Mouse (Mus musculus) lung, adult 2 months (tissue): ENCODE measurements around the gene Zfp747. TPM values are rescaled to one million over a fixed set of nuclear protein-coding genes. Genes with fewer than 3 reads are reported as not detected.
A peak's percentile ranks its signal among the peaks of the same experiment; 100 is the strongest.
"Not testable (repeated sequence)": the region's sequence is repeated elsewhere in the genome, so short reads cannot be mapped to it uniquely, and the experiment has no call there.

Source experiments
- DNase-seq: peaks from one replicate; pipeline ENCODE4 v3.0.0; 2022
- H3K4me1 ChIP-seq: fragments of 200-500 bp; 2 replicates; pipeline ENCODE4 v1.6.1; 2011; ENCODE audit warnings: low read length; ENCODE audit not compliant: control insufficient read depth, insufficient read depth
- H3K4me3 ChIP-seq: fragments of 200-500 bp; replicated peaks from 2 replicates; pipeline ENCODE3; 2011; ENCODE audit warnings: low read depth, mild to moderate bottlenecking, control low read depth, low read length; ENCODE audit errors: extremely low read depth
- CTCF ChIP-seq: fragments of 200-500 bp; IDR thresholded peaks from 2 replicates; pipeline ENCODE4 v1.5.1; 2011; ENCODE audit warnings: mild to moderate bottlenecking, low read length, control low read depth; ENCODE audit not compliant: insufficient read depth
- POLR2A ChIP-seq: fragments of 200-500 bp; IDR thresholded peaks from 2 replicates; pipeline ENCODE4 v1.6.1; 2011; ENCODE audit warnings: low read depth, mild to moderate bottlenecking, control low read depth, low read length, borderline replicate concordance; ENCODE audit errors: extremely low read depth
- whole genome bisulfite sequencing: fragments of 180-500 bp; shearing (Covaris S2); methylation state at CpG from one replicate; pipeline ENCODE4 v1.1.7; 2018; 5-methylcytosine and 5-hydroxymethylcytosine counted together
- polyA plus RNA-seq: library from polyadenylated mRNA; depleted of rRNA; stranded (reverse); fragments of >200 nt; gene quantifications from 2 replicates; pipeline ENCODE4 v1.2.3, GENCODE M21; 2012

The Zfp747 gene
- polyA plus RNA-seq, 1 experiment, result 10.9 TPM

DNA sequence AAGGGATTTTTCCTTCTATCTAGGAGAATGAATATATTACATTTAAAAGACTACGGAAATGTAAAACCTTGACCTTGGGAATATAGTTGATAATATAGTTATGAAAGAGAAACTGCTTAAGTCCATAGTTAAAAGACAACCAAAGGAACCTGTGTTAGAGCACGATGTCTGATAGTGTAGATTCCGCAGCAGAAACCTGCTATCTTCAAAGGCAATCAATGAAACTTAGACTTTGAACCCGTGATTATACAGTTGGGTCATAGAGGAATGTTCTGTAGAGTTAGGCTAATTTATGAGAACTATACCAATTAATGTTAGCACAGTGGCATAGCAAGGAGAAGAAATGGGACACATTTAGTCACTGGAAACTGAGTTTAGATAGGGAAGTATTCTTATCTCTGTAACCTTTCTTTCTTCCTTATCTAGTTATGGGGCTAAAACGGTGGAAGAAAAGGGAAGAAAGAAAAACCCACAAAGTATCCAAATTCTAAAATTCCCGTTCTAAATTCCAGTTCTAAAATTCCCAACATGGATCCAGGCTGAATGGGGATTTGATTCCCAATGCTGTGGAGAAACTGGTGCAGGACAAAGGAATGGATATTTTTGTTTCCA is 2.6 kb upstream of the Zfp747 start:
- H3K4me3 ChIP-seq, result no peak overlapping the region
- DNase-seq, result no peak
- peaks cover 4% of the 10 kb centered on the region for H3K4me1 ChIP-seq
- TF ChIP-seq CTCF, result no peak
- 69% methylated on average over 6 of the region's 6 CpGs for WGBS

DNA sequence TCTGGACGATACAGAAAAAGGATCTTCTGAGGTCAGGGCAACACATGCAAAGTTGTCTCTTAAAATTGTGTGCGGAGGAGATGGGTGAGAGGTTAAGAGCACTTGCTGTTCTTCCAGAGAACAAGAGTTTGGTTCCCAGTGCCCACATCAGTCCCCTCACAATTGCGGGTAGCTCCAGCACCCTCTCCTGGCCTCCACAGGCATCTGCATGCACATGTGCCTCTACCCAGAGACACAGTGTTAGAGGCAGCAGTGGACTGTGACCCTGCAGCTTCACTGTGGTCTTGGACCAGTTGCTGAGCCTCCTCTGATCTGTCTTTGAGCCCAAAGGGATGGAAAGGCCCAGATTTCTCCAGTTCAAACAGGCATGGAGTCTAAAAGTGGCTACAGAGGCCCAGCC is 4.0 kb downstream of the Zfp747 start:
- 82% methylated on average over 3 of the region's 3 CpGs for WGBS
- DNase-seq, H3K4me1 ChIP-seq, H3K4me3 ChIP-seq: not testable (repeated sequence)
- peak; percentile 16; the same call in 1 of the 2 replicates for TF ChIP-seq CTCF

DNA sequence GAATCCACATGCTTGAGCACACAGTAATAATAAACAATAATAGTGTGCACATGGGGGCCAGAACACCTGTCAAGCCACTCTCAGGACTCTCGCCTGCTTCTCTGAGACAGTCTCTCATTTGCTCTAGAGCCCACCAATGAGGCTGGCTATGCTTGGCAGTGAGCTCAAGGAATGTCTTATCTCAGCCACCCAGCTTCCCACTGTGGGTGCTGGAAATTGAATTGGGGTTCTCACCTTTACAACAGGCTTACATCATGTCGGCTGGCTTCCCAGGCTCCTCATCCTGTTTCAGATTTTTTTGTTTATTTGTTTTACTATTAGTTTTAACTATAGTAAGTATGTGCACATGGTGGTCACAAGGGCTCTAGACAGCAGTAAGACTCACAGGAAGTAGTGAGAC is 4.6 kb downstream of the Zfp747 start:
- no peak overlapping the region for H3K4me3 ChIP-seq
- TF ChIP-seq CTCF, result no peak
- TF ChIP-seq POLR2A, result no peak
- DNase-seq, result no peak
- peaks cover 4% of the 10 kb centered on the region for H3K4me1 ChIP-seq
- 58% methylated on average over 2 of the region's 2 CpGs for WGBS

DNA sequence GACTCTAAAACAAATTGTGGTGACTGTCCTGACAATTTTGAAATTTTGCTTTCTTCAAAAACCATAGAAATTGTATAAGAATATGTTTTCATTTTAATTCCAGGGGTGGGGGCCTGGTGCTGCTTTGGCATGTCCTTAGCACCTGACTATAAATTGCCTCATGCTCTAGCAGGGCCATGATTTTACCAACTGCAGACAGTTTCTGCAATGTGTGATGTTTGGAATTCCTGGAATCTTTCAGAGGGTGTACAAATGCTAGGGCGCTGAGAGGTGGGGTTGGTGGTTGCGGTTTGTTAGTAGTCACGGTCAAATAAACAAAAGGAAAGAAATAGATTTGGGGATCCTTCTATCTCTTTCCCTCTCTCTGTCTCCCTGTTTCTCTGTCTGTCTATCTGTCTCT is 9.6 kb downstream of the Zfp747 start:
- 69% methylated on average over 3 of the region's 3 CpGs for WGBS
- H3K4me1 ChIP-seq, result no peaks in the 10 kb centered on the region; the same call in 1 of the 2 replicates
- no peak for TF ChIP-seq CTCF
- no peak for TF ChIP-seq POLR2A
- H3K4me3 ChIP-seq, result no peak overlapping the region
- DNase-seq, result no peak

DNA sequence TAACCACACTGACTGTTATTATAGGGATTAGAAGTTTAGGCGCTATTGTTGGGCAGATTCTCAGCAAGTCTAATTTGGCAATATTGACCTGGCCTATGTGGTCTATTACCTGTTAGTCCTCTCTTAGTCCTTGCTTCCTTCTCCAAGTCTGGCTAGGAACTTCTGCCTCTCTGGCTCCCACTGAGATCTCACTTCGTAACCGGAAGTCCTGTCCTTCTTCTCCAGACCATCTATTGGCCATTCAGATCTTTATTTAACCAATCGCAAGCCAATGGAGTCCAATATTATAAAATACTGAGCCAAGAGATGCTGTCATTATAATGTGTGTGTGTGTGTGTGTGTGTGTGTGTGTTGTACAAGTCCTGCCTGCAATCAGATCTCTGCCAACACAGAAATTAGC is 11.7 kb downstream of the Zfp747 start:
- Histone ChIP-seq H3K4me1 (no peaks in the 10 kb centered on the region; the same call in 1 of the 2 replicates), H3K4me3 (peak overlapping the region; percentile 43)
- DNase-seq, result no peak
- no peak for TF ChIP-seq CTCF
- no peak for TF ChIP-seq POLR2A
- WGBS, result 64% methylated on average over 4 of the region's 4 CpGs

DNA sequence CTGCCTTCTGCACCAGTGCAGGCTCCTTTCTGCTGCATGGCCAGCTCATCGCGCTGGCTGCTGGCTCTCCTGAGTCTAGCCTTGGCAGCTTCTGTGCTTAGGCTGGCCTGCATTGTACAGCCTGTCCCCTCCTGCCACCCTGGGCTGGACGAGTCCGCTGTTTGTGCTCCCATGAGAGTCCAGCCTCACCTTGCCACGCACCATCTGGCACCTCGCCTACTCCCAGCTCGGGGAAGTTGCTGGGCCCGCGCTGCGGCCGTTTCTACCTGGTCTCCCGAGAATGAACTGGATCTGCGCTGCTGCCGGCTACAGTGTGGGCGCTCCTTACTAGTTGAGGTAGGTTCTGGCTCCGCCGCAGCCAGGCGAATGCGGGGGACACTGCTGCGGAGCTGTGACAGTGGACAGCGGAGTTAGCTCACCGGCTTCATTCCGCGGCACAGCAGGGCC is 12.4 kb downstream of the Zfp747 start:
- DNase-seq, result peak; percentile 47

GRCm38 (mm10) chr7:127362418-127362817 is 13.4 kb downstream of the Zfp747 start:
- 13% methylated on average over 13 of the region's 13 CpGs for WGBS
- peak overlapping the region; percentile 58 for H3K4me3 ChIP-seq
- TF ChIP-seq CTCF, result peak; percentile 26; the same call in 1 of the 2 replicates
- DNase-seq, result peak; percentile 35
- not testable (repeated sequence) for H3K4me1 ChIP-seq

More for the DNA sequence above, 12.4 kb downstream of the Zfp747 start:
- TF ChIP-seq POLR2A, result no peak
- TF ChIP-seq CTCF, result no peak
- WGBS, result 8% methylated on average over 24 of the region's 24 CpGs
- H3K4me1 ChIP-seq, result no peaks in the 10 kb centered on the region; the same call in 1 of the 2 replicates
- H3K4me3 ChIP-seq, result peak overlapping the region; percentile 9

DNA sequence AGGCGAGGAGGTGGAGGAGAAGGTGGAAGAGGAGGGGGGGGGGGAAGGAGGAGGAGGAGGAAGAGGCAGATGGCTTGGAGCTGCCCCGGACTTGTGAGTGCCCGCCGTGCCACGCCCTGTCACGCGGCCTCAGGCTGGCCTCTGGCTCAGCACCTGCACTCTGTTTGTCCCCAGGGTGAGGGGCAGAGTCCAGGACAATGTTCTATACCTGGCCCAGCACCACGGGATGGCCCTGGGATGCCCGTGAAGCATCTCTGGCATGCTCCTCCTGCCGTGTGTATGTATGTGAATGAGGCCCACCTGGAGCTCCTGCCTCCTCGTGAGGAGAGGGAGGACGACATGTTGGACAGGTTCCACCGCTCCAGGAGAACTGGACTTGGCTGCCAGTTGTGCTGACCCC is 14.4 kb downstream of the Zfp747 start:
- 45% methylated on average over 13 of the region's 13 CpGs for WGBS
- no peak for DNase-seq
- no peak overlapping the region for H3K4me3 ChIP-seq
- TF ChIP-seq POLR2A, result no peak
- no peak for TF ChIP-seq CTCF
- no peaks in the 10 kb centered on the region; the same call in 1 of the 2 replicates for H3K4me1 ChIP-seq

DNA sequence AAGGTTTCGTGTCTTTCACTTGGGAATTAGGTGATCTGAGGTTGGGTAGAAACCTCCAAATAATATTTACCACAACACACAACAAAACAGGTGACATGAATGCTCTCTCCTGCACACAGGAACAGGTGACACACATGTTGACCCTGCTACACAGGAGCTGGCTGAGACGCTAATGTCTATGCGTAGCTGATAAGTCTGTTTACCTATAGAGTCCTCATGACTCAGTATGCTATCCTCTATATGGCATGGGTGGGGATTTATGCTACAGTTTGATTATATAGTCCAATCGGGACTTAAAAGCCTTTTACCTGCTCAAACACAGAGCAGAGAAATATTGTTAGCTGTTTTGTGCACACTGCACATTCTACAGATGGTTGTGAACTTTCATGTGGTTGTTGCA is 15.6 kb downstream of the Zfp747 start:
- no peak for TF ChIP-seq POLR2A
- no peak for TF ChIP-seq CTCF
- Histone ChIP-seq H3K4me1 (no peaks in the 10 kb centered on the region; the same call in 1 of the 2 replicates), H3K4me3 (no peak overlapping the region)
- 55% methylated on average over 4 of the region's 4 CpGs for WGBS
- no peak for DNase-seq

- WGBS, result 66% methylated on average over 4 of the region's 4 CpGs
- no peak for TF ChIP-seq CTCF
- no peak for TF ChIP-seq POLR2A
- H3K4me3 ChIP-seq, result no peak overlapping the region
- no peaks in the 10 kb centered on the region; the same call in 1 of the 2 replicates for H3K4me1 ChIP-seq
- DNase-seq, result no peak
Measured at GRCm38 (mm10) chr7:127358472-127358871, 17.4 kb downstream of the Zfp747 start.
